Mouse (Mus musculus) cortical plate, adult 2 months (tissue): ENCODE results near the gene Umad1.
A peak's percentile ranks its signal among the peaks of the same experiment; 100 is the strongest.

Experiments
- CTCF ChIP-seq: fragments of 200-500 bp; IDR thresholded peaks from 2 replicates; pipeline ENCODE4 v1.5.1; 2011; ENCODE audit warnings: mild to moderate bottlenecking, control low read depth, low read length; ENCODE audit not compliant: insufficient read depth; ENCODE audit errors: extremely low read depth
- POLR2A ChIP-seq: fragments of 200-500 bp; IDR thresholded peaks from 2 replicates; pipeline ENCODE4 v1.6.1; 2011; ENCODE audit warnings: mild to moderate bottlenecking, low read length, control low read depth; ENCODE audit not compliant: insufficient read depth; ENCODE audit errors: extremely low read depth

DNA sequence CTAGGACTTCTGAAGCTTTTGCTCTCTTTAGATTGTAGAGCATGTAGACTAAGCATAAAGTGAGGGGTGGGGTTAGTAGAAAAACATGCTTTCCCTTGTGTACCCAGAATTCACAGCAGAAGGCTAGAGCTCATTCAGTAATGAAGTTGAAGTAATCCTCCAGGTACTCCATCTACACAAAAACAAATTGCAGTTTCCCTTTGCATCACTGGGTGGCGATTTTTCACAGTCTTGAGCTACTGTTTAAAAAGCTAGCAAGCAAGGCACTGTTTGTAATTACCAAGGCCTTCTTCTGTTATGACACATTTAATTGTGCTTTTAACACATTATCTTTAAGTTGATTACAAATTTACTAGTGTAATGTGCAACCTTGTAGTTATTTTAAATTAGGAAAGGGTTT, 16.0 kb downstream of the Umad1 start:
- TF ChIP-seq CTCF (peak; percentile 44; the same call in 1 of the 2 replicates), POLR2A (no peak)
